Mouse (Mus musculus) limb, embryonic 12.5 days (tissue): ENCODE measurements around the gene Fsd2. TPM values are rescaled to one million over a fixed set of nuclear protein-coding genes. Genes with fewer than 3 reads are reported as not detected.

Source experiments
- ATAC-seq: fragments of 200-750 bp; cut with Nextera tagmentation; 2 replicates; pipeline ENCODE4 v1.8.0; 2017; ENCODE audit warnings: low read depth, moderate TSS enrichment; ENCODE audit not compliant: insufficient number of reproducible peaks, insufficient read depth, low FRiP score, low TSS enrichment
- H3K27ac ChIP-seq: fragments of 300-500 bp; sonication (generic); 2 replicates; pipeline ENCODE4 v1.5.1; 2016; ENCODE audit warnings: mild to moderate bottlenecking, moderate library complexity
- H3K27me3 ChIP-seq: fragments of 300-500 bp; sonication (generic); 2 replicates; pipeline ENCODE4 v1.6.1; 2016; ENCODE audit warnings: mild to moderate bottlenecking, moderate library complexity
- H3K36me3 ChIP-seq: fragments of 300-500 bp; sonication (generic); 2 replicates; pipeline ENCODE4 v1.6.1; 2016; ENCODE audit warnings: mild to moderate bottlenecking, moderate library complexity
- H3K4me1 ChIP-seq: fragments of 300-500 bp; sonication (generic); replicated peaks from 2 replicates; pipeline ENCODE4 v1.6.1; 2016
- H3K4me2 ChIP-seq: fragments of 300-500 bp; sonication (generic); 2 replicates; pipeline ENCODE4 v1.6.1; 2016; ENCODE audit warnings: mild to moderate bottlenecking, moderate library complexity
- H3K4me3 ChIP-seq: fragments of 300-500 bp; sonication (generic); replicated peaks from 2 replicates; pipeline ENCODE4 v1.5.1; 2016; ENCODE audit warnings: mild to moderate bottlenecking
- H3K9ac ChIP-seq: fragments of 300-500 bp; sonication (generic); replicated peaks from 2 replicates; pipeline ENCODE4 v1.6.1; 2016; ENCODE audit warnings: mild to moderate bottlenecking, moderate library complexity
- H3K9me3 ChIP-seq: fragments of 300-500 bp; sonication (generic); 2 replicates; pipeline ENCODE4 v1.6.1; 2016; ENCODE audit warnings: mild to moderate bottlenecking, moderate library complexity
- WGBS: fragments of 180-500 bp; shearing (Covaris S2); methylation state at CpG from one replicate; pipeline ENCODE4 v1.1.7; 2016; 5-methylcytosine and 5-hydroxymethylcytosine counted together
- polyA plus RNA-seq: library from polyadenylated mRNA; unstranded; fragments of >200 nt; fragmentation: Nextera tagmentation; extraction: Ambion mirVana; gene quantifications from 2 replicates; pipeline ENCODE4 v1.2.1, GENCODE M21; 2016

Fsd2 gene
- polyA plus RNA-seq, 1 experiment from 2014 or later: 0.08 TPM

DNA sequence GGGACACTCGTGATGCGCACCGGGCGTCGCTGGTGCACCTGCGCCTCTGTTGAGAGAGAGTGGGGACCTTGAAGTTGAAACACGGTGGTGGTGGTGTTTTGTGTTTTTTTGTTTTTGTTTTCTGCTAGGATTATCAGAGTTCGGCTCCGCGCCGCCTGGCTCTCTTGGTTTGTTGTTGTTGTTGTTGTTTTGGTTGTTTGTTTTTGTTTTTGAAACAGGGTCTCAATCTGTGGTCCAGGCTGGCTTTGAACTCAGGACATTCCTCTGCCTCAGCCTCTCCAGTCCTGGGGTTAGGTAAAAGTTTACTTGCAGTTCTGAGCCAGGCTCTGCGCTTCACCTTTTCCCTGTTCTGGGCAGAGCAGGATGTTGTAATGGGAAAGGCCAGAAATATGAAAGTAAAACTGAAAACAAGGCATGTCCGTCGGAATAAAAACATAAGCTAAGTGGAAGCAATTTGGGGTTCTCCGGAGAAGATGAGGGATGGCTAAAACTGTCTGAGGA lies 5.2 kb upstream of the Fsd2 start:
- 20% methylated on average over 15 of the region's 15 CpGs for WGBS
- ATAC-seq: no peak
- H3K9me3 ChIP-seq: no peaks in the 10 kb centered on the region
- H3K27ac ChIP-seq: peak overlapping the region; percentile 92
- 0 out of 2 replicates have a peak, but pooled peaks cover 7% of the 10 kb centered on the region for H3K36me3 ChIP-seq
- no peaks in the 10 kb centered on the region for H3K27me3 ChIP-seq
- H3K9ac ChIP-seq: peak overlapping the region; percentile 82
- H3K4me3 ChIP-seq: peak overlapping the region; percentile 85
- H3K4me2 ChIP-seq: peak overlapping the region; percentile 79
- H3K4me1 ChIP-seq: peaks cover 5% of the 10 kb centered on the region; the same call in 1 of the 2 replicates

- H3K9ac ChIP-seq: peak within 1 kb of the TSS; percentile 82
- peaks cover 7% of the 10 kb centered on the region; the same call in 1 of the 2 replicates for H3K4me1 ChIP-seq
- H3K9me3 ChIP-seq: no peaks in the 10 kb centered on the region
- peak; percentile 99 for ATAC-seq
- peak within 1 kb of the TSS; percentile 92 for H3K27ac ChIP-seq
- H3K4me2 ChIP-seq: peak within 1 kb of the TSS; percentile 79
- 0 out of 2 replicates have a peak, but pooled peaks cover 7% of the 10 kb centered on the region for H3K36me3 ChIP-seq
- under 1% methylated on average over 96 of the region's 96 CpGs for WGBS
- peak within 1 kb of the TSS; percentile 85 for H3K4me3 ChIP-seq
- H3K27me3 ChIP-seq: no peaks in the 10 kb centered on the region
Measured at GRCm38 (mm10) chr7:81571108-81571940, 4.6 kb upstream of the Fsd2 start, which contains the start of gene Whamm. Gene Whamm, plus strand, starts transcription at chr7:81571266.

- Histone ChIP-seq H3K27me3 (no peaks in the 10 kb centered on the region), H3K9ac (no peak overlapping the region), H3K4me3 (peak overlapping the region; percentile 85), H3K9me3 (no peaks in the 10 kb centered on the region), H3K4me1 (peaks cover 8% of the 10 kb centered on the region; the same call in 1 of the 2 replicates), H3K4me2 (peak overlapping the region; percentile 79), H3K27ac (no peak overlapping the region), H3K36me3 (0 out of 2 replicates have a peak, but pooled peaks cover 5% of the 10 kb centered on the region)
- ATAC-seq: no peak
- WGBS: 4% methylated on average over 5 of the region's 5 CpGs
Measured at GRCm38 (mm10) chr7:81570752-81571107, 4.0 kb upstream of the Fsd2 start.

DNA sequence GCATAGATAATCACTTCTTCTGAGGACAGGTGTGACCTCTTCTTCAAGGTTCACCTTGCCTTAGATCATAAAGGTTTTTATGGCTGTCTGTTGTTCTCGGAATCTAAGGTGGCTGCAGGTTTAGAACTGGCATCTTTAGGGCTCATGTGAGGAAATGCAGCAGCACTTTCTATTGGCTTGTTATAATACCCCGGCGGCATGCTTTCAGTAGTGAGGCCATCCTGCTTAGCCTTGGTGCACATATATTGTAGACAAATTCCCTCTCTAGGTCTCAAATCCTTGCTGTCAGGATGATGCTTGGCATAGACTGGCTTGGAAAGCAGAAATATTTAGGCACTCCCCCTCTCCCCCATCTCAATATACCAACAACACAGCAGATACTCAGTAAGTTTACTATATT lies 3.5 kb upstream of the Fsd2 start:
- H3K9ac ChIP-seq: no peak overlapping the region
- no peak overlapping the region for H3K4me3 ChIP-seq
- no peak for ATAC-seq
- no peak overlapping the region for H3K27ac ChIP-seq
- no peaks in the 10 kb centered on the region for H3K9me3 ChIP-seq
- no peaks in the 10 kb centered on the region for H3K27me3 ChIP-seq
- peaks cover 12% of the 10 kb centered on the region; the same call in 1 of the 2 replicates for H3K4me1 ChIP-seq
- H3K4me2 ChIP-seq: peak overlapping the region; percentile 79; the same call in 1 of the 2 replicates
- 87% methylated on average over 3 of the region's 3 CpGs for WGBS
- H3K36me3 ChIP-seq: 0 out of 2 replicates have a peak, but pooled peaks cover under 1% of the 10 kb centered on the region

GRCm38 (mm10) chr7:81569851-81570250 lies 3.1 kb upstream of the Fsd2 start:
- WGBS: 92% methylated on average over 1 of the region's 1 CpGs

DNA sequence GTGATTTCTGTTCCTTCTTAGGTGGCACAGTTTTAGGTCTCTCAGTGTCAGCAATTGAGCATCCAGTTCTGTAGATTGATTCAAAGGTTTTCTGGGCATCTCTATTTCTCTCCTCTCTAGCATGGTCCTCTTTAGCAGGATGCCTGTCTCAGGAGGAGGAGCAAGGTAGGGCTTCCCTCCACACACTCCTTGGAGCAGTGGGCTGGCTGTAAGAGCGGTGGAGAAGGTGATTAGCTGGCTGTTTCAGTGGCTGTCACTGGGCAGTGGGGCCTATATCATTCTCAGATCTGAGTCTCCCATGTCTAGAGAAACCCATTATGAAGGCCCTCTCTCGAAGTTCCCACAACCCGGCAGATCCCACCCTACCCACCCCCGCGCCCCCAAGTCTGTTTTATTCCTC lies 652 bp upstream of the Fsd2 start:
- ATAC-seq: no peak
- peaks cover 10% of the 10 kb centered on the region; the same call in 1 of the 2 replicates for H3K4me1 ChIP-seq
- H3K27me3 ChIP-seq: no peaks in the 10 kb centered on the region
- no peak overlapping the region for H3K4me2 ChIP-seq
- H3K9me3 ChIP-seq: no peaks in the 10 kb centered on the region
- H3K4me3 ChIP-seq: no peak overlapping the region
- no peaks in the 10 kb centered on the region for H3K36me3 ChIP-seq
- 90% methylated on average over 5 of the region's 5 CpGs for WGBS
- H3K27ac ChIP-seq: no peak overlapping the region
- H3K9ac ChIP-seq: no peak overlapping the region

More at GRCm38 (mm10) chr7:81569851-81570250, 3.1 kb upstream of the Fsd2 start:
- Histone ChIP-seq H3K27ac (no peak overlapping the region), H3K4me1 (peaks cover 14% of the 10 kb centered on the region; the same call in 1 of the 2 replicates), H3K9me3 (no peaks in the 10 kb centered on the region), H3K9ac (no peak overlapping the region), H3K4me3 (no peak overlapping the region), H3K27me3 (no peaks in the 10 kb centered on the region), H3K36me3 (no peaks in the 10 kb centered on the region), H3K4me2 (no peak overlapping the region)
- ATAC-seq: no peak

DNA sequence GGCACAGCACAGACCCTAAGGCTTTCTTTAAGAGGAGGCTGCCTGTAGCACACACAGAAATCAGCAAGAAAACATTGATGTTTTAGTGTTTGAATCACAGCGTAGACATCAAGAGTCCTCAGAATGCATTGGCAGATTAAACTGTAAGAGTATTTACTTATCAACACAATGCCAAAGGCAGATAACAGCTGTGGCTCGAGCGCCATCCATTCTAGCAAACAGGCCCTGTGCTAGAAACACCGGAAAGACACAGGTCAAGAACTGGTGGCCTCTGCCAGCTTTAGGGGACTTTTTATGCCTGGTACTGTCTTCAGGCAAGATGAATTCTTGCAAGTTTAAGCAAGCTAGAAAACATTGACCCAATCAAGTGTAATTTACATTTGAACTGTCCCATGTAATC lies 412 bp downstream of the Fsd2 start:
- no peaks in the 10 kb centered on the region for H3K36me3 ChIP-seq
- no peak overlapping the region for H3K4me2 ChIP-seq
- no peak overlapping the region for H3K27ac ChIP-seq
- no peak overlapping the region for H3K9ac ChIP-seq
- H3K27me3 ChIP-seq: no peaks in the 10 kb centered on the region
- 89% methylated on average over 4 of the region's 4 CpGs for WGBS
- no peak overlapping the region for H3K4me3 ChIP-seq
- ATAC-seq: no peak
- H3K4me1 ChIP-seq: peaks cover 10% of the 10 kb centered on the region; the same call in 1 of the 2 replicates
- no peaks in the 10 kb centered on the region for H3K9me3 ChIP-seq

DNA sequence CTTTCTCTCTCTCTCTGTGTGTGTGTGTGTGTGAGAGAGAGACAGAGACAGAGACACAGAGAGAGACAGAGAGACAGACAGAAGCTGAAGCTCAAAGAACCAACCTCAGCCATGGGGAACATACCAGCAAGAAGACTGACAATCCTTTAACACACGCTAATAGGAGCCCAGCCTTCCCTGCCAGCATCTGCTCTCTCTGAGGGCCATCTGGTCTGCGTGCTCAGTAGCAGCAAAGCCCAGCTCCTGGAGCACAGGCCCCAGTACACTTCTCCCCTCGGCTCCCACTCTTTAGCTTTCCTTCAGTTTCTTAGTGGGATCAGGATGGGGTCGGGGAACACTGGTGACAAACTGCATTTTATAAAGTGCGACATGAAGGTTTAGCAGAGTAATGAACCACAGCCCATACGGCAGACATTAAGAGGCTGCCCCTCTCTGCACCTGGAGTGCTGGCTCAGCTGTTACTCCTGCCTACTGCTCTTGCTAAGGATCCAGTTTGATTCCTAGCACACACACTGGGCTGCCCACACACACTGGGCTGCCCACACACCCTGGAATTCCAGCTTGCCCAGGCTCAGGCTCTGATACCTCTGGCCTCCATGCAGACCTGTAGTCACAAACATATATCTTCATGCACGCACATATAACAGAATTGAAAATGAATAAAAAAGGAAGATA lies 1.2 kb downstream of the Fsd2 start:
- Histone ChIP-seq H3K9ac (no peak overlapping the region), H3K36me3 (no peaks in the 10 kb centered on the region), H3K4me1 (peaks cover 10% of the 10 kb centered on the region; the same call in 1 of the 2 replicates), H3K27me3 (no peaks in the 10 kb centered on the region), H3K27ac (peak overlapping the region; percentile 35; the same call in 1 of the 2 replicates), H3K4me3 (no peak overlapping the region), H3K4me2 (no peak overlapping the region), H3K9me3 (no peaks in the 10 kb centered on the region)
- ATAC-seq: 0 out of 2 replicates have a peak, but pooled peaks have one; percentile 68
- 25% methylated on average over 7 of the region's 7 CpGs for WGBS

GRCm38 (mm10) chr7:81564766-81565165 lies 2.0 kb downstream of the Fsd2 start:
- Histone ChIP-seq H3K4me2 (no peak overlapping the region), H3K27me3 (no peaks in the 10 kb centered on the region; the same call in 1 of the 2 replicates), H3K4me3 (no peak overlapping the region), H3K27ac (no peak overlapping the region), H3K9ac (no peak overlapping the region), H3K4me1 (peaks cover 10% of the 10 kb centered on the region; the same call in 1 of the 2 replicates), H3K36me3 (no peaks in the 10 kb centered on the region), H3K9me3 (no peaks in the 10 kb centered on the region)
- 76% methylated on average over 7 of the region's 7 CpGs for WGBS
- ATAC-seq: no peak

- Histone ChIP-seq H3K27me3 (no peaks in the 10 kb centered on the region; the same call in 1 of the 2 replicates), H3K4me2 (no peak overlapping the region), H3K9me3 (no peaks in the 10 kb centered on the region), H3K4me1 (peaks cover 10% of the 10 kb centered on the region; the same call in 1 of the 2 replicates), H3K4me3 (no peak overlapping the region), H3K36me3 (no peaks in the 10 kb centered on the region), H3K9ac (no peak overlapping the region), H3K27ac (no peak overlapping the region)
- 80% methylated on average over 4 of the region's 4 CpGs for WGBS
- ATAC-seq: no peak
Measured at GRCm38 (mm10) chr7:81563506-81564015, 3.2 kb downstream of the Fsd2 start.

DNA sequence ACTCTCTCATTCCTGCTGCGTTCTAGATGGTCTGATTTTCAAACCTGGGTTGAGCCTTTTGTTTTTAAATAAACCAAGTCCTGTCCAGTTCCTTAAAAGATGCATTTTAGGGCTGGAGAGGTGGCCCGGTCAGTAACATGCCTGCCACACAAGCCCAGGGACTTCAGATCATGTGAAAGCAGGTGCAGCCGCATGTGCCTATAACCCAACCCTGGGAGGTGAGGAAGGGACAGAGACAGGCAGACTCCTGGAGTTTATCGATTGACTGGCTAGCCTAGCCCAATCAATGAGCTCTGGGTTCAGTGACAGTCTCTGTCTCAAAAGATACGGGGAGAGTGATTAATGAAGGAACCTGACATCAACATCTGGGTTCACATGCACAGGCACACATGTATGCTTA lies 5.5 kb downstream of the Fsd2 start:
- ATAC-seq: no peak
- no peaks in the 10 kb centered on the region for H3K9me3 ChIP-seq
- peaks cover 8% of the 10 kb centered on the region; the same call in 1 of the 2 replicates for H3K4me1 ChIP-seq
- H3K4me2 ChIP-seq: no peak overlapping the region
- WGBS: 80% methylated on average over 5 of the region's 5 CpGs
- H3K4me3 ChIP-seq: no peak overlapping the region
- H3K9ac ChIP-seq: no peak overlapping the region
- no peaks in the 10 kb centered on the region; the same call in 1 of the 2 replicates for H3K27me3 ChIP-seq
- no peaks in the 10 kb centered on the region for H3K36me3 ChIP-seq
- no peak overlapping the region for H3K27ac ChIP-seq
